Mouse (Mus musculus) lung, adult 18-20 months (tissue): ENCODE data around the gene Gsto2.
A peak's percentile ranks its signal among the peaks of the same experiment; 100 is the strongest.

Experiments
- DNase-seq, 2 experiments: peaks; one replicate each; pipeline ENCODE4 v3.0.0; 2022; ENCODE audit warnings: mixed read lengths in 2 of 2

Gene Gsto2

GRCm38 (mm10) chr19:47919966-47920375 lies 54.6 kb downstream of the Gsto2 start:
- DNase-seq, result peak; percentile 57 to 75

GRCm38 (mm10) chr19:47925819-47926218 lies 60.5 kb downstream of the Gsto2 start:
- DNase-seq, result no peak

GRCm38 (mm10) chr19:47927032-47927431 lies 61.7 kb downstream of the Gsto2 start:
- no peak for DNase-seq

GRCm38 (mm10) chr19:47929043-47929442 lies 63.7 kb downstream of the Gsto2 start:
- peak; percentile 85 to 89 for DNase-seq

GRCm38 (mm10) chr19:47931982-47932638 lies 66.8 kb downstream of the Gsto2 start:
- DNase-seq, result peak in 1 of 2 experiments; percentile 59

GRCm38 (mm10) chr19:47934146-47934545 lies 68.8 kb downstream of the Gsto2 start:
- no peak for DNase-seq

- peak; percentile 68 to 73 for DNase-seq
Observed at GRCm38 (mm10) chr19:47934636-47935238, 69.4 kb downstream of the Gsto2 start.

- DNase-seq, result no peak
Observed at GRCm38 (mm10) chr19:47935530-47935929, 70.2 kb downstream of the Gsto2 start.
